Mouse (Mus musculus): ENCODE results near the gene Lcmt1. TPM values are rescaled to one million over a fixed set of nuclear protein-coding genes. Genes with fewer than 3 reads are reported as not detected.

Lcmt1 gene
- polyA plus RNA-seq, 1 experiment = 35.1 TPM

- Histone ChIP-seq H3K4me1 (ENCODE audit: control insufficient read depth, insufficient read depth, insufficient read length, low read length) (peaks cover 38% of the 10 kb centered on the region), H3K4me3 (ENCODE audit: insufficient read depth, low read depth, low read length) (peak overlapping the region; percentile 27)
Observed at GRCm38 (mm10) chr7:123367218-123368150, 2.1 kb upstream of the Lcmt1 start.

DNA sequence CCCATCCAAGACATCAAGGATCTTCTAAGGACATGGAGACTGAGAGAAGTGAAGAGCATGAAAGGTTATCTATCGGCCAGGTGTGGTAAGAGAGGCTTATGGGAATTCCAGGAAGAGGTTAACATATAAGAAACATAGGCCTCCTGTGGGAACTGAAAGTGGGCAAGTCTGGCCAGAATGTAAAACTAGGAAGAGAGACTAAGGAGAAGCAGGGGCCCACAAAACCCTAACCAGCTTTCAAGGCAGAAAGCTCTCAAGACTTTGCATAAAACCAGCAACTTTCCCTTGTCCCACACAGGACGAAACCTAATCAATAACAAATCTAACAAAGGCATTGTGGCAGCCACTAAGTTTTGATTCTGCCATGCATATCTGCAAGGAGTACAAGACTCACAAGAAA is 1.4 kb upstream of the Lcmt1 start:
- Histone ChIP-seq H3K4me1 (ENCODE audit: control insufficient read depth, insufficient read depth, insufficient read length, low read length) (peaks cover 34% of the 10 kb centered on the region), H3K4me3 (ENCODE audit: insufficient read depth, low read depth, low read length) (peak overlapping the region; percentile 27), H3K27ac (replicated peaks; ENCODE audit: low read depth, low read length) (peak overlapping the region; percentile 44)

More at GRCm38 (mm10) chr7:123367218-123368150, 2.1 kb upstream of the Lcmt1 start:
- peak overlapping the region; percentile 59 for H3K27ac ChIP-seq (replicated peaks; ENCODE audit: low read depth, low read length)

DNA sequence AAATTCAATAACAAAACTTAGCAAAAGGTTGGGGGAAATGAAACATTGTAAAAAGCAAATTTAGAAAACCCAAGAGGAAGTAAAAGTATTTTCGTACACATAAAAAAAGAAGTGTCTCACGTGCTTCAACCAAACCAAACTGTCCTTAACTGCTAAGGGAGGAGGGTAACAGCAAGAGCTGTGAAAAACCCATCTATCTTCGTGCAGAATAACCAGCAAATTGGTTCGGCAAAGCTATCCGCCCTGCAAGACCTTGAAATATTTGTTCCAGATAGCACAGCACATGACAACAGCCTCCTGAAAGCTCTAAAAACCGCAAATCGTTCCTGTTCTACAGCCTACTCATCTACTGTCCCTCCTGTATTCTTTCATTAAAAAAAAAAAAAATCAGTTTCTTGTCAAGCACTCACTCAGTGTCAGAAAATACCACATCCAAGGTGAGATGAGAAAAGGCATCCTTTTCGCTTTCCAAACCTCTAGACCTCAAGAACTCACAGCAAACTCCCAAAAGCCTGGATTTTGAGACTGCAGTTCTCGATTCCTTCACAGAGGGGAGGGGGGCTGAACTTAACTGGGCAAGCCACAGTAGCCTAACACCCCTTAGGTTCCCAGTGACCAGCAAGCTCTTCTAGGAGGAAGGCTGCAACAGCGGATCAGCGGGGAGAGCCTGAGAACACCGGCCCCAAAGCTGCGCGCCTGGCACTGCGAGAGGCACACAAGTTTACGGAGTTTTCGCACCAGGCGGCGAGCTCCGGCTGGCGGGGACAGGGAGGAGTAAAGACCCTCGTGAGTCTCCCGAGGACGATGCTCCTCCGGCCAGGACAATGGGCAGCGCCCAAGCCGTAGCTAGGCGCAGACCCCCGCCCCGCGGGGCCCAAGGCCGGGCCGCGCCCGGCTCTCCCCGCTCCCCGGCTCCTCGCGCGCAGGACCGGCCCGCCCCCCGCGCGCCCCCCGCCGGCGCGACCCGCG is 522 bp upstream of the Lcmt1 start:
- Histone ChIP-seq H3K4me1 (ENCODE audit: control insufficient read depth, insufficient read depth, insufficient read length, low read length) (peaks cover 34% of the 10 kb centered on the region), H3K27ac (replicated peaks; ENCODE audit: low read depth, low read length) (peak overlapping the region; percentile 77), H3K4me3 (ENCODE audit: insufficient read depth, low read depth, low read length) (peak overlapping the region; percentile 62)

- peaks cover 22% of the 10 kb centered on the region for H3K4me1 ChIP-seq (ENCODE audit: control insufficient read depth, insufficient read depth, insufficient read length, low read length)
- H3K4me3 ChIP-seq (ENCODE audit: insufficient read depth, low read depth, low read length) = peak overlapping the region; percentile 62
- peak overlapping the region; percentile 39; the same call in 1 of the 2 replicates for H3K27ac ChIP-seq (replicated peaks; ENCODE audit: low read depth, low read length)
Observed at GRCm38 (mm10) chr7:123370700-123371099, 1.1 kb downstream of the Lcmt1 start.

DNA sequence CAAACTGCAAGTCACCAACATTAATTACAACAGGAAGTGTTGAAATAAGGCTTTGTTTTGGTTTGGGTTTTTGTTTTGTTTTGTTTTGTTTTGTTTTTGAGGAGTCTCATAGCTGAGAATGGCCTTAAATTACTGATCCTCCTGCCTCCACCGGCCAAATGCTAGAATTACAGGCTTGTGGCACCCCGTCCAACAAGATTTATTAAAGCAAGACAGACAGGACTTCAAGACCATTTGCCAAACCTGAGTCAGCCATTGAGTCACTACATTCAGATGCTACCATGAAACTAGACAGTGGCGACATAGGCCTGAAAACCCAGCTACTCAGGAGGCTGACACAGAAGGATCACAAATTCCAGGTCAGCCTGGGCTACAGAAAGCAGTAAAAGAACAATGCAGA is 1.9 kb downstream of the Lcmt1 start:
- no peak overlapping the region for H3K27ac ChIP-seq (replicated peaks; ENCODE audit: low read depth, low read length)
- peaks cover 14% of the 10 kb centered on the region for H3K4me1 ChIP-seq (ENCODE audit: control insufficient read depth, insufficient read depth, insufficient read length, low read length)
- no peak overlapping the region for H3K4me3 ChIP-seq (ENCODE audit: insufficient read depth, low read depth, low read length)

GRCm38 (mm10) chr7:123377443-123378400 is 8.1 kb downstream of the Lcmt1 start:
- Histone ChIP-seq H3K4me3 (ENCODE audit: insufficient read depth, low read depth, low read length) (peak overlapping the region; percentile 76), H3K27ac (replicated peaks; ENCODE audit: low read depth, low read length) (0 out of 2 replicates have a peak overlapping the region, but pooled peaks have one; percentile 27), H3K4me1 (ENCODE audit: control insufficient read depth, insufficient read depth, insufficient read length, low read length) (peaks cover 2% of the 10 kb centered on the region; the same call in 1 of the 2 replicates)

DNA sequence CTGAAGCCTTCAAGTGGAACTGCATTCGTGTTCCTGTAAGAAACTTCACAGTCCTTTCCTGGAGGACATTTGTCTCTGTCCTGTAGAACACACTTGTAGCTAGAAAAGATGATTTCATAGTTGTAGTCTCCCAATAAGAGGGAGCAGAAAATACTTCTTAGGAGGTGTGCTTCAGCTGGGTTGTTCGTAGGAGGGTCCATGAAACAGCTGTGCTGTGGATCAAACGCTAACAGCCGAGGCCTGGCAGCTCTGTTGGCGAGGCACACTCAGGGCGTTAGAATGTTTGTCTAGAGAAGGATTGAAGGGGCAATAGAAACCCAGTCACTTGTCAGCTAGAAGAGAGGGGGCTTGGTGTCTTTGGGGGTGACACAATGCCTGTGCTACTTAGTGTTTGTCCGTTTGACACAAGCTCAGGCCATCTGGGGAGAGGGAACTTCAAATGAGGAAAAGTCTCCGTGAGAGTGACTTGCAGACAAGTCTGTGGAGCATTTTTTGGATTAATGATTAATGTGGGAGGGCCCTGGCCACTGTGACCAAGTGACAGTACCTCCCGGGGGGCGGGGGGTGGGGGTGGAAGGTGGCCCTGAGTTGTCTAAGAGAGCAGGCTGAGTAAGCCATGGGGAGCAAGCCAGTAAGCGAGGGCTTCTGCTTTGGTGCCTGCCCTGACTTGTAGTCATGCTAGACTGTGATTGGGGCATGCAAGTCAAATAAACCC is 16.3 kb downstream of the Lcmt1 start:
- Histone ChIP-seq H3K4me1 (ENCODE audit: control insufficient read depth, insufficient read depth, insufficient read length, low read length) (no peaks in the 10 kb centered on the region), H3K4me3 (ENCODE audit: insufficient read depth, low read depth, low read length) (no peak overlapping the region), H3K27ac (replicated peaks; ENCODE audit: low read depth, low read length) (no peak overlapping the region)

DNA sequence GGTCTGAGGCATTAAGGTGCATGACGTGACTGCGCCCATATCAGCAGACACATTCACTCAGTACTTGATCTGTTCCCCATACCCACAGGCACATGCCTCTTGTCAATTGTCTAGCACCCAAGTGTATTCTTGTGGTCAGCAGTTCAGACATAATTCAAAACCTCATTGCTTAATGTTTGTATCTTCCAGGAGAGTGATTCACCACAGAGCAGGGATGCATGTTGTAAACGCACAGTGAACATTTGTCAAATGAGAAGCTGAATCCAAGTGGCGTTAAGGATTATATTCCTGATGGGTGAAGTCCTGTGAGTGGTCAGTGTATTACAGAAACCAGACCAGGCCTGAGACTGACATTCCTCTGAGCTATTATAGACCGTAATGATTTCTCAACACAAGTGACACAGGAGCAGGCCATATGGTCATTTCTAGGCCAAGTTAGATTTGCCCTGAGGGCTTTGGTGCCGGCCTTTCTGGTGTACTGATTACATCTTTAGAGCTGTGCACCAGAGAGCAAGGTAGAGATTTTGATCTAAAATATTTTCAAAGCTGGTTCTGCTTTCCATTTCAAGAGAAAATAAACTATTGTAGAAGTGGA is 20.2 kb downstream of the Lcmt1 start:
- no peak overlapping the region for H3K4me3 ChIP-seq (ENCODE audit: insufficient read depth, low read depth, low read length)
- H3K27ac ChIP-seq (replicated peaks; ENCODE audit: low read depth, low read length) = no peak overlapping the region
- no peaks in the 10 kb centered on the region for H3K4me1 ChIP-seq (ENCODE audit: control insufficient read depth, insufficient read depth, insufficient read length, low read length)

GRCm38 (mm10) chr7:123394271-123394670 is 24.7 kb downstream of the Lcmt1 start:
- H3K27ac ChIP-seq (replicated peaks; ENCODE audit: low read depth, low read length) = no peak overlapping the region

DNA sequence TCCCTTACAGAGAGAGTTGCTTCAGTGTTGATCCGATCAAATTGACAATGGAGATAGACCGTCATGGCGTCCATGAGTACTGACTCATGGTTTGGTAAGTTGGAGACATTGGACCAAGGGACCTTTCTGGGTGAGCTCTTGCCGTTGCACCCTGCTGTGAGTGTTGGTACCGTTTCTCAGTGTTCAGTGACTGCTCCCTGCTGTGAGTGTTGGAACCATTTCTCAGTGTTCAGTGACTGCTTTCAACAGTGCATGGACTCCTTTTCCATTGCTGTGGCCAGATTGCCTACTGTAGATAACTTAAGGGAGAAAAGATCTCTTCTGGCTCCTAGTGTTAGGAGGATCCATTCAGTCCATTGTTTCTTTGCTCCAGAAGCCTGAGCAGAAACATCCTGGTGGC is 27.3 kb downstream of the Lcmt1 start:
- Histone ChIP-seq H3K4me1 (ENCODE audit: control insufficient read depth, insufficient read depth, insufficient read length, low read length) (no peaks in the 10 kb centered on the region), H3K27ac (replicated peaks; ENCODE audit: low read depth, low read length) (no peak overlapping the region), H3K4me3 (ENCODE audit: insufficient read depth, low read depth, low read length) (no peak overlapping the region)

More at GRCm38 (mm10) chr7:123394271-123394670, 24.7 kb downstream of the Lcmt1 start:
- H3K4me1 ChIP-seq (ENCODE audit: control insufficient read depth, insufficient read depth, insufficient read length, low read length) = no peaks in the 10 kb centered on the region
- no peak overlapping the region for H3K4me3 ChIP-seq (ENCODE audit: insufficient read depth, low read depth, low read length)

GRCm38 (mm10) chr7:123397369-123397768 is 27.8 kb downstream of the Lcmt1 start:
- H3K4me3 ChIP-seq (ENCODE audit: insufficient read depth, low read depth, low read length) = no peak overlapping the region
- H3K27ac ChIP-seq (replicated peaks; ENCODE audit: low read depth, low read length) = no peak overlapping the region
- H3K4me1 ChIP-seq (ENCODE audit: control insufficient read depth, insufficient read depth, insufficient read length, low read length) = no peaks in the 10 kb centered on the region

DNA sequence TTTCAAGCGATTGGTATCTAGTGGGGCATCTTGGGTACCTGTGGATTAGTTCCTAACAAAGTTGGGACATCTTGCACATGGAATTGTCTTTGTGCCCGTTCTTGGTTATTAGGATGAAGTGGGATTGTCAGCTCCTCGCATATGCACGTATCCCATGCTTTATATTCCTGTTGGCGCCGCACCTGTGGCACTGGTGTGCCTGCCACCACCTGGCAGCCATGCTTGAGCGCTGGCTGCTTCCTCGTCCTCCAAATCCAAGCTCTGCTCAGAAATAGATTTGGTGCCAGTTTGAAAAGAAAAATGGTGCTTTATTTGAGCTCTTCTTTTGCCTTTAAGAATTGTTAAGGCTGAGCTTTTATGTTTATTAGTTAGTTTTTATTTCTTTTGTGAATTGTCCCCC is 28.3 kb downstream of the Lcmt1 start:
- no peak overlapping the region for H3K27ac ChIP-seq (replicated peaks; ENCODE audit: low read depth, low read length)
- no peaks in the 10 kb centered on the region for H3K4me1 ChIP-seq (ENCODE audit: control insufficient read depth, insufficient read depth, insufficient read length, low read length)
- H3K4me3 ChIP-seq (ENCODE audit: insufficient read depth, low read depth, low read length) = no peak overlapping the region

GRCm38 (mm10) chr7:123398828-123399227 is 29.2 kb downstream of the Lcmt1 start:
- no peak overlapping the region for H3K4me3 ChIP-seq (ENCODE audit: insufficient read depth, low read depth, low read length)

More at GRCm38 (mm10) chr7:123398828-123399227, 29.2 kb downstream of the Lcmt1 start:
- Histone ChIP-seq H3K4me1 (ENCODE audit: control insufficient read depth, insufficient read depth, insufficient read length, low read length) (no peaks in the 10 kb centered on the region), H3K27ac (replicated peaks; ENCODE audit: low read depth, low read length) (no peak overlapping the region)
